Mouse (Mus musculus) B cell, adult 2 months (primary cell): ENCODE measurements around the gene Irf2bp2.

Experiments used
- DNase-seq, 2 experiments: peaks; one replicate each; pipeline ENCODE4 v3.0.0; 2022

Irf2bp2 gene

DNA sequence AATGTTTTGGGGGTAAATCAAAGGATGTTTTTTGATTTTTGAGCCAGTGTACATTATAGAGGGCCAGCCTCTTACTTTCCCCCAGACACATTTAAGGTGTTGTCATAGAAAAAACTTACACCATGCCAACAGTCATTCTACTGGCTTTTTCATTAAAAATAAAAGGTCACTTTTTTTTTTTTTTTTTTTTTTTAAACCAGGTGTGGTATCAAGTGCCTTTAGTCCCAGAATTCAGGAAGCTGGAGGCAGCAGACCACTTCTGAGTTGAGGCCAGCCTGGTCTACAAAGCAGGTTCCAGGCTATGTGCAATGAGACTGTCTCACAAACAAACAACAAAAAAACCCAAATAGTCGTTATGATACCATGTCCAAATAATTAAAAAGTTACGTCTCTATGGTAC, 7.7 kb downstream of the Irf2bp2 start:
- DNase-seq: no peak

DNA sequence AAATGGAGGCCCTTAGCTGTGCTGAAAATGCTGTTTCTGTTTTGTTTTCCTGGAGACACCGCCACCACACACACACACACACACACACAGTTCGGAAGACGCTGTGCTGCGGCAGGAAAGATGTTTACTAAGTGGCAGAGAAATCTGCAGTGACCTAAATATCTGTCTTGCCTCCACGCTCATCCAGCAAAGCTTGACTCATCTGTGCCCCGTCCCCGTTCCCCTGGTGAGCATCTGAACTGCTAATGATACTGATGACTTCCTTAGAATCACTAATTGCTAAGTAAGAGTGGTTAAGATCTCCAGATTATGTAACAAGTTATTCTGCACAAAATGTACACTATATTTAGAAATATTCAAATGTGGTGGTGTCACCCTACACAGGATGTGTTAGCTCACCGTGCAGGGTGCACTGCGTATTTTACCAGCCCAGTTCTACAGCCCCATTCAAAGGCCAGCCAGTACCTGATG, 8.2 kb downstream of the Irf2bp2 start:
- DNase-seq: peak; percentile 74 to 81

DNA sequence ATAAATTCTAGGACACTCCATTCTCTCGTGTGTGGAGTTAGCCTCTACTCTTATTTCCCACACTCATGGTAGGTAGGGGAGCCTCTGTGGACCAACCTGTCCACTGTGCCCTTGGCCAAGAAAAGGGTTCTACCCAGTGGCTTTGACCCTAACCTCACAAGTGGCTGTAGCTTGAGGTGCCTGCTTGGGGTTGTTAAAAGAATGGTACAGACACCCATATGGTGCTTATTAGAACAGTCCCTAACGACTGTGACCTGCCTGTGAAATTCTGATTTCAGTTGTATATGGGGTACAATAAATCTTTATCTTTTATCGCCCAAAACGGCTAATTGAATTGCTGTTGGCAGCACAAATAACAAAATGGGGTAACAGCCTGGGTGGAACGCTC, 8.9 kb downstream of the Irf2bp2 start:
- DNase-seq: no peak

DNA sequence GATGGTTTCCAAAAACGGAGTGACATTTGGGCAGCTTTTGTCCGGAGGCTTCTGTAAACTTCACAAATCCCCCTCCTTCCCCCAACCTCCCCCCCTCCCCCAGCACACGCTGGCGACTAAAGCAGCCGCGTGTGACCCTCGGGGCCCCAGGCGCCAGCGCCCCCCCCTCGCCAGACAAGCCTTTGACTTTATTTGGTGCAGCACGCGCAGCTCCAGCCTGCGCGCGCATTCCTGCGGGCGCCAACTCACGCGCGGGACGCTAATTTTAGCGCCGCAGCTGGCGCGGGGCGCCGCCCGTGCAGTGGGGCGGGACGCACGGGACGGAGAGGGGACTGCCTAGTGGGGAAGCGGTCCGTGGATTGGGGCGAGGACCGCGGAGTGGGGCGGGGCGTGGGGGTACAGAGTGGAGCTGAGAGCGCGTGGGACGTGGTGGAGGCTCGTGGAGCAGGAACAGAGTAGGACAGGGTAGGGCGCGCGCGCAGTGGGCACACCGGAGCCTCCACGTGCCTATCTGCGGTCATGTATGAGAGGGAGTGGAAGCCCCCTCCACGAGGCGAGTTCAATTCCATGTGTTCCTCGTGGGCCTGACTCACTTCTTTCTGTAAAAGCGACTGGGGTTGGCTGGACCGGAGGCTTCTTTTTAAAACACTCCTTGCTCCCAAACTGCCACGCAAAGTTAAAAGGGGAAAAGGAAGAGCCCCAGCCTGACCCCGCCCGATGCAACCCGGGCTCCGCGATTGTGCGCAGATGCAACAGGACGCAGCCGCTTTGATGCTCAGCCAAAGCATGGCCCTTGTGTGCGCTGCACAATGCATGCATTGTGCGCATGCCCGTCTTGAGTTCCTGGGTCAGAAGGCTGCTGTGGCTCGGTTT, 9.6 kb downstream of the Irf2bp2 start:
- peak; percentile 91 for DNase-seq

DNA sequence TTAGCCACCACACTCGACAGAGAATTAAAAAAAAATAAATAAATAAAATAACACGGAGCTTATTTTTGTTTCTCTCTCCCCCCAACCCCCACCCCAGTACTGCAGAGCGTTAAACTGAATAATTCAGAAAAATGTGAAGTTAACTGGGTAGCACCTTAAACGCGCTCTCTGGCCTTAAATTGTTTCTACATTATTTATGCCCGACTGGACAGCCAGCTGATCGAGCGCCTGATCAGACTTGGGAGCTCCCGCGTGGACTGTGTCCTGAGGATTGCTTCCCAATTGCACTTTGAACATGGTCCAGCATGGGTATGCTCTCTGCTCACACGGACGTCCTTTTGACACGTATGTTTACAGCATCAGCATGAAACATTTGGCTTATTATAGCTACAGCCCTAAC, 10.3 kb downstream of the Irf2bp2 start:
- peak in 1 of 2 experiments; percentile 37 for DNase-seq

DNA sequence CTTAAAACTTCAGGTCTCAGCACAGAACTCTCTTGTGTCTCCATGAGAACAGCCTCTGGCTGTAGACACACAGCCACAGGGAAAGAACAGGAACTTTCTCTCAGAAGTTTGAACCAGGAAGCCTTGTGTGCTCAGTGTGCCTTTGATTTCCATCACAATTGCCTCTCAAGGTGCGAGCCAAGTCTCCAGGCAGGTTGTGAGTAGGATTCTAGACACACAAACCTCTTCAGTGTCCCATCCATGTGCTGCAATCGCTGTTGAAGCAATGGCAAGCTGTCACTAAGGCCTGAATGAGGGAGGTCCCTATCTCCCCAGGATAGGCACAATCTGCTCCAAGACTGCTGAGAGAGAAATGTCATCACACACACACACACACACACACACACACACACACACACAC, 10.8 kb downstream of the Irf2bp2 start:
- DNase-seq: peak in 1 of 2 experiments; percentile 22

DNA sequence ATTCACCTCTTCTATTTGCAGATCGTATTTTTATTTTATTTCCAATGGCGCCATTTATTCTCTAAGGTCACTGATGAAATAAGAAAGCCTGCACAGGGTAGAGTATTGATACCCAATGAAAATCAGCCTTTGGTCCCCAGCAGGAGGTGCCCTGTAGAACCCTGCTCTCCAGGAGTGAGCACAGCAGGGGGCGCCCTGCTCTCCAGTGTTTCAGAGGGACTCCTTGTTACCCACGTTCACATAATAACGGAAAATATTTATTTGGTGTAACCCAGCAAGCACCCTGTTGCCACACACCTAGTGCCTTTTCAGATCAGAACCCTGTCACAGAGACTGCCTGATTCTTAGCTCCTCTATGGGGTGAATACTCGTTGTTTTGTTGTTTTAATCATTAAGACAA, 11.3 kb downstream of the Irf2bp2 start:
- DNase-seq: peak; percentile 90 to 91

DNA sequence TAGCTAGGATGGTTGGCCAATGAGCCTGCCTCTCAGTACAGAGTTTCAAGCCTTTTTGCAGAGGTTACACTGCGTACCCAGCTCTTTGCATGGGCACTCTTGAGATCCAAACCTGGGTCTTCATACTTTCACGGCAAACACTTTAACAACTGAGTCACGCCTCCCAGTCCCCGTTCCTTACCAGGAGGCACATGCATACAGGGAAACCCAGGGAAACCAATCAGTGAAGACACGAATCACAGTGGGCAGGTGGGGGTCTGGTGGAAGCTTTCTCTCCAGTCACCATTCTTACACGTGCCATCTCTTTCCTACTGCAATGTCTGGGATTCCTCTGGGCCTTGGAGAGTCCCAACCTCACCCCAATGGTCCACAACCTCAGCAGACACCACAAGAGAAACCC, 12.1 kb downstream of the Irf2bp2 start:
- DNase-seq: no peak

DNA sequence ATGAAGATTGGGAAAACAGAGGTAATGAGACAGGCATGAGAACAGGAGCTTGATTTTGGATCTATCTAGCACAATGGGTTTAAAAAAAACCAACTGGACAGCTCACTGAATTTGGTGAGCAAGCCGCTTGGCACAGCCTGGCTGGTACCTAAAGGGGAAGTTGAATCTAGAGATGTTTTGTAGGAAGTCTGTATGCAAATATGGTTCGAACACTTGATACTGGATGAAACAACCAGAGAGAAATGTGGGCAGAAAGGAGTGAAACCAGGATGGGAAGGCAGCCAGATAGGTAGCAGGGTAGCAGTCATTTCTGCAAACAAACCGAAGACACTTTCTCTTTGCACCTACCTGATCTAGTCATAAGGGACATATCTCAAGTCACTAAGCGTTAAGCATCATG, 13.0 kb downstream of the Irf2bp2 start:
- DNase-seq: peak; percentile 57

DNA sequence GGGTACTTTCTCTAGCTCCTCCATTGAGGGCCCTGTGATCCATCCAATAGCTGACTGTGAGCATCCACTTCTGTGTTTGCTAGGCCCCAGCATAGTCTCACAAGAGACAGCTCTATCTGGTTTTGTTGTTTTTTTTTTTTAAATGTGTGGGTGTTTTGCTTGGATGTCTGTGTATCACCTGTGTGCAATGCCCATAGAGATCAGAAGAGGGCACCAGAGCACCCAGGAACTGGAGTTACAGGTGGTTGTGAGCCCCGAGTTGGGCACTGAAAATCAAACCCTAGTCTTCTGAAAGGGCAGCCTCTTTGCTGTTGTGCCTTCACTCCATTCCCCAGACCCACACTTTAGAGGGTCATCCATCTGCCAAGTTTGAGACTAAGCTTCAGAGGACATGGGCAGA, 13.7 kb downstream of the Irf2bp2 start:
- DNase-seq: peak in 1 of 2 experiments; percentile 23

DNA sequence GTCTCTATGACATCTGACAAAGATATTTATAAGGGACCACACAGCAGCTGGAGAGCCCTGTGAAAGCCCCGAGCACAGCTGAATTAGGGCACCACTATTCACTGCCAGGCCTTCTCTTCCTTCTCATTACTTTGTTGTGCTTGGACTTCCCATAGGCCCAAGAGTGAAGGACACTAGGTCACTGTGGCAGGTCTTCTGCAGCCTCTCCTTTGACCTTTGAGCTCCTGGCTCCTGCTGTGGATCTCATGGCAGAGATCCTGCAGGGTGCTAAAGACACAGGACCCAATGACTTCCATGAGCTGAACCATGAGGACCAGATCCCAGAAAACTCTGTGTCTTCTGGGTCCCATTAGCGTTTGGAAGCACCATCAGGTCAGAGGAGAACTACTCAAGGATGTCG, 15.1 kb downstream of the Irf2bp2 start:
- DNase-seq: no peak

DNA sequence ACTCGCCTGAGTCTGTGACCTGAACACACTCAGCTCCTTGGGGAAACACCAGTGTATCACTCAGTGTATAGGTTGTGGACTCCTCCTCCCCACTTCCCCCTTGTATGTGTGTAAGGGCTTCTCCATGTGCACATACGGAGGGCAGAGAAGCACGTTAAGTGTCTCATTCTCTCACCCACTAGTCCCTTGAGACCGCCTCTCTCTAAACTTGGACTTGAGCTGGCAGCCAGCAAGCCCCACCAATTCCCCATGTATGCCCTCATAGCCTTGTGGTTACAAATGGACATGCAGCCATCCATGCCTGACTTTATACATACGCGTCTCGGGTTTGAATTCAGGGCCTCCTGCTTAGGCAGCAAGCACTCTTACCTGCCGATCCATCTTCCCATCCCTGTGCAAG, 16.9 kb downstream of the Irf2bp2 start:
- DNase-seq: peak; percentile 46 to 48

DNA sequence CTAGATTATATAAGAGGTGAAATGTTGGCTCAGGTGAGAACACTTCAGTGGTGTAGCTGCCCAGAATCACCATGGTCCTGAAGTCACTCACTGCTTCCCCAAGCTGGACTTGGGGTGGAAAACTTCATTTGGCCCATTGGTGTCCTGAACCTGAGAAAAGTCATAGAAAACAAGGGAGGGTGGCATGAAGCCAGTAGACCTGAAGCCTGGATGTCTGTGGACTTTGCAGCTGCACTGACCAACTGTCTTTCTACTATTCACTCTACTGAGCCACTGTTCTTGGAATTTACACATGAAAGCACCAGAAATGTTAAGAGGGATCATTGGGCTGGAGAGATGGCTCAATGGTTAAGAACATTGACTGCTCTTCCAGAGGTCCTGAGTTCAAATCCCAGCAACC, 17.7 kb downstream of the Irf2bp2 start:
- no peak for DNase-seq

DNA sequence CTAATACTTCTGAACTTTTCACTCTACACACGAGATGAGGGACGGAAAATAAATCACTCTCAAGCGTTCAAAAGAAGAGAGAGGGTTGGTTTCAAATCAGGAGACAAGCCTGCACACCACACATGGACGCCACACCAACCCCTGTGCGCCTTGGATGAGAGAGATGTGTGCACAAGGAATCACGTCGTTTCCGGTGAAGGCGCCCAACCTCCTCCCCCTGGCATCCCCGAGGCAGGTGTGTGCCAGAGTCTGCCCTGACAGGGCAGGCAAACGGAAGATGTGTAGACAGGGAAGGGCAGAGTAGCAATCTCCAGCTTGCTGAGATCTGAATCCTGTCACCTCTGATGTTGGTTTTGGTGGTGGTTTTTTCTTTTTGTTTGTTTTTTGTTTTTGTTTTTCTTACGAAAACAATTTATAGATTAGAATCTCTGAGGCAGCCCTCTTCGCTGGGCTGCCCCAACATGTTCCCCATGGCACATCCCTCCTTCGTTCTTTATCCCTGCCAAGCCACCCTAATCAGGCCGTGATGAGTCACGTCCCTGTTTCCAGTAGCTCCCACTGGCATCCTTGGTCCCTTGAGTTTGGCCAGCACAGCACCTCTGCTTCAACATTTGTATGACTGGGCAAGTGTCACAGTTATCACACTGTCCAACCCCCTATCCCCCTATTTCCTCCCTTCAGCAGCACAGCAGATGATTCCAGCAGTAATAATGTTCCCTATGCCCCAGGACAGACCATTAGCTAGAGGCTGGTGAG, 18.7 kb downstream of the Irf2bp2 start:
- no peak for DNase-seq

DNA sequence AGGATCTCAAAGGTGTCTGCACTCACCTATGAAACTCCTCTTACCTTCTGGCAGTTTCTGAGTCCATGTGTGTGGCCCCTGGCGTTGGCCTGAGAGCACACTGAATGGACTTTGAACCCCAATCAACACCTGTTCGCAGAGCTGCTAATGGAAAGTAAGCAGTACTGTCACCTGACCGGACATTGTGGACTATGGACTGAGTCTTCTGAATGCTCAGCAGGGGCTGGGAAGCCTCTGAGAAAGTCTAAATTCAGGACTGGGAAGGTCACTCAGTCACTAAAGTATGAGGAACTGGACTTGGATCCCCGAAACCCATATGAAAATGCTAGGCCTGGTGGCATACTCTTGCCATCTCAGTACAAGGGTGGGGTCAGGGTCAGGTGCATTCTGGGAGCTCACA, 19.9 kb downstream of the Irf2bp2 start:
- no peak for DNase-seq

DNA sequence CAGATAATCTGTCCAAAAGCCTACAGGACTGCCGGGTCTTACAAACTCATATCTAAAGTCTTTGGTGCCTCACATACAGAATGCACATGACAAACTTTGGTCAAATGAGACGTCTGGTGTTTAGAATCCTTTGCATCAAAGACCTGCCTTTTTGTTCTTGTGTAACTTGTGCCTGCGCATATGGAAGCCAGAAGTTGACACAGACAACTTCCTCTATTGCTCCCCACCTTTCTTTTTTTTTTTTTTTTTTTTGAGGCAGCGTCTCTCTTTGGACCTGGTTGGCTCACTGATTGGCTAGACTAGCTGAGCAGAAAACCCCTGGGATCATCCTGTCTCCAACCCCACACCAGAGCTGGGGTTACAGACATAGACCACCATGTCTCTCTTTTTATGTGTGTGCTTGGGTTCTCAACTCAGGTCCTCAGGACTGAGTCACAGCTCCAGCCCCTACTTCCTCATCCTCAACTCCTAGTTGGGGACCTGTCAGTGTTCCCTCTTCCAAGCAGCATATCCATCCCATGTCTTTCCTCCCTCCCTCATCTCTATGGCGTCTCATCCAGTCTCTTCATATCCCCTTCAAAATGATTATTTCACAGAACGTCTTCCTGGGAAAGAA, 20.6 kb downstream of the Irf2bp2 start:
- no peak for DNase-seq

DNA sequence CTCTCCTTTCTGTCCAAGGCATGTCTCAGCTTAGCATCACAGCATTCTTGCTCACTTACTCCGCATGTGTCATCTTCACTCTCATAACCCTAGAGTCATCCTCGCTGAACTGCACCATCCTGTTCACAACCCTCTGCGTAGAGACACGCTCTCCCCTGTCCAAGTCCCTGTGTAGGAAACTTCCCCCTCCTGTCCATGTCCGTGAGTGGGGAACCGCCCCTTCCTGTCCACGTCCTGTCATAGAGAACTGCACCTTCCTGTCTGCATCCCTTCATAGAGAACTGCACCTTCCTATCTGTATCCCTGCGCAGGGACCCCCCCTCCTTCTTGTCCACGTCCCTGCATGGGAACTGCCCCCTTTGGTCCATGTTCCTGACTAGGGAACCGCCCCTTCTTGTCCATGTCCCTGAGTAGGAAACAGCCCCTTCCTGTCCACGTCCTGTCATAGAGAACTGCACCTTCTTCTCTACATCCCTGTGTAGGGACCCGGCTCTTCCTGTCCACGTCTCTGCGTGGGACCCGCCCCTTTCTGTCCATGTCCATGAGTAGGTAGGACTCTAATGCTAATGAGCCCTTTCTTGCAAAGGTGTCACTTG, 22.6 kb downstream of the Irf2bp2 start:
- peak in 1 of 2 experiments; percentile 22 for DNase-seq

DNA sequence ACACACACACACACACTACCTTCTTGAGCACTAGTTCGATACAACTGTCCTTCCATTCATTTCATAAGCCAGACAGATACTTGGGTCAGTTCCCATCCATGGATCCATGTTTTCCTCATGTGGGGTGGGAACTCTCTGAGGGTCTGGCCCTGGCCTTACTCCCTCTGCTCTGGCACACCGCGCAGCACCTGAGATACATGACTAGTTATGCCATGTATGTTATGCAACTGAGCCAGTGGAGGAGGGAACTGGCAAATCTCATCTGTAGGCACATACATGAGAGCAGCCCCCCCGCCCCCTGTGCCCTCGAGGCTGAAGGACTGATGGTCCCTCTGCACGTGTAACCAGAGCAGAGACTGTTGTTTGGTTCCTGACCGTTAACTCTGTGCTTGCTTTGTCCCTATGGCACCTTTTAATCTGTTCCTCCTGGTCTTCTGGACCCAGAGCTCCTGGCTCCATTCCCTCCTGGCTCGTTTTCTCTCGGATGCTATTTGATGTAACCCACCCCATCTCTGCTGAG, 23.2 kb downstream of the Irf2bp2 start:
- no peak for DNase-seq

DNA sequence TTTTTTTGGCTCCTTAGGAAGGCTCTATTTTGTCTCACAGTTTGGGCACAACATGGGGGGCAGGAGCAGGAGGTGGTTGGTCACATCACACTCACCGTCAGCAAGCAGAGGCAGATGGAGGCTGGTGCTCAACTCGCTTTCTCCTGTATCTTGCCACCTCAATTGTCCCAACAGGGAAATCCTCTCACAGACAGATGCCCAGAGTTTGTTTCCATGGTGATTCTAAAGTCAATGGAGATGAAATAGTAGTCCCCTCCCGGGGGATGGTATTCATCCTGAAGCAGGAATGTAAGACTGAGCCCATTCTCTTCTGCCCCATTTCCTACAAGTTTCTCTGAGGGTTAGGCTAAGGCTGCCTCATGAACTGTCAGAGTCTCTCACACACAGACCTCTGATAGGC, 23.7 kb downstream of the Irf2bp2 start:
- no peak for DNase-seq

DNA sequence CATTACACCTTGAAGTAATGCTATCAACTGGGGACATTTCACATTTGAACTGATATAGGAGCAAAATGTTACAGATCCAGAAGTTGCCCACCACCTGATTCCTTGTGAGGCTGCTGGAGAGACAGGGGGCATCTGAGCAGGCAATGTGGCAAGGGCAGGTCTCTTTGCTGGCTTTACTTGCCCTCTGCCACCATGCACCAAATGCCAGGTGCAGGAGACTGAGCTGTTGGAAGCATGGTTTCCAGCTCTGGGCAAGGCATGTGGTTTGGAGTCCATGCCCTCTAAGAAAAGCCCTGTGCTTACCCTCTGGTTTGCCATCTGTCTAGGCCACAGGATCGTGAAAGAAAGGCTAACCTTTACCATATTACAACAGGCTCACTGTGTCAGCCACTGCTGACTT, 24.1 kb downstream of the Irf2bp2 start:
- no peak for DNase-seq

DNA sequence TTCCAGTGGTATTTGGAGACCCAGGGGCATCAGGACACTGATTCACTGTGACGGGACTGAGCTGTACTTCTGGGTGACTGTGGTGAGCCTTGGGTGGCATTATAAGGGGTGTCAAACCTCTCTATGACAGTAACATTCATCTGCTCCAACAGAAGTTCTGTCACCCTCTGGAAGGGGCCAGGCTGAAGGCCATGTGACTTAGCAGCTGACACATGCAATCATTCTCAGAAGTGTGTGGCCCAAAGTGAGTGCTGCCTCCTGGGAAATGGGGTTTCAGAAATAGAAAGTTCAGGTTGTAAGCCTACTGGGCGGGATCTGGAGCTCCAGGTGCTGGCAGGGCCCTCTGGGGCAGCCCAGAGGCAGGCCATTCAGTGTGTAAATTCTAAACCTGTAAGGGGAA, 26.1 kb downstream of the Irf2bp2 start:
- DNase-seq: no peak

DNA sequence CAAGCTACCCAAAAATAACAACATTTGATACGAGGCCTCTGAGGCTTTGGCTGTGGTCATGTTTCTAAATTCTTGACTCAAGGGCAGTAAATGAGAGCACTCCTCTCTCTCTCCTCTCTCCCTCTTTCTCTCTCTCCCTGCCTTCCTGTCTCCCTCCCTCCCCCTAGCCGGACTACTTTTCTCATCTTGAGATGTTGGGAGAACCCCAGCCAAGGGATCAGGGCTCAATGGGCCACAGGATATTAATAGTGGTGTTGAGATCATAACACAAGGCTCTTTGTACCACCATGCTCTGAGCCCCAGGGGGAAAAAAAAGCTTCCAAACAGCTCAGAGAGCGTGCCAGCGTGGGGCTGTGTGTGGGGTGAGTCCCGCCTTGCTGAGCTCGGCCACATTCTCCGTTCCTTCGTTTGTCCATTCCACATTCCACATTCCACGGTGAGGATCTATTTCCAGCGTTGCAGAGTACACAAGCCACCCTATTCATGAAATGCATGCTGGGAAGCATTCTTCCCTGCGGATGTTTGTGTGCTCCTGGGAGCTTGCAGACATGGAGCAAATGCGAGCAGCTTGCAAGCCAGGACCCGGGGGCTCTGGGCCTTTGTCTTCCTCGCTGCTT, 27.2 kb downstream of the Irf2bp2 start:
- no peak for DNase-seq
